Mouse (Mus musculus) hindbrain, embryonic 13.5 days (tissue): ENCODE results near the gene Ntn3. TPM values are rescaled to one million over a fixed set of nuclear protein-coding genes. Genes with fewer than 3 reads are reported as not detected.

Source experiments
- ATAC-seq: fragments of 200-750 bp; cut with Nextera tagmentation; 2 replicates; pipeline ENCODE4 v1.8.0; 2017; ENCODE audit warnings: moderate TSS enrichment; ENCODE audit not compliant: low FRiP score
- H3K27ac ChIP-seq: fragments of 300-500 bp; sonication (generic); 2 replicates; pipeline ENCODE4 v1.5.1; 2015; ENCODE audit warnings: inconsistent platforms, mild to moderate bottlenecking, moderate library complexity
- H3K27me3 ChIP-seq: fragments of 300-500 bp; sonication (generic); 2 replicates; pipeline ENCODE4 v1.6.1; 2015; ENCODE audit warnings: mild to moderate bottlenecking, inconsistent platforms
- H3K36me3 ChIP-seq: fragments of 300-500 bp; sonication (generic); 2 replicates; pipeline ENCODE4 v1.6.1; 2015; ENCODE audit warnings: mild to moderate bottlenecking, inconsistent platforms
- H3K4me1 ChIP-seq: fragments of 300-500 bp; sonication (generic); replicated peaks from 2 replicates; pipeline ENCODE4 v1.6.1; 2015; ENCODE audit warnings: inconsistent platforms
- H3K4me2 ChIP-seq: fragments of 300-500 bp; sonication (generic); 2 replicates; pipeline ENCODE4 v1.6.1; 2015; ENCODE audit warnings: inconsistent platforms, mild to moderate bottlenecking, moderate library complexity
- H3K4me3 ChIP-seq: fragments of 300-500 bp; sonication (generic); 2 replicates; pipeline ENCODE4 v1.5.1; 2015; ENCODE audit warnings: mild to moderate bottlenecking, inconsistent platforms
- H3K9ac ChIP-seq: fragments of 300-500 bp; sonication (generic); 2 replicates; pipeline ENCODE4 v1.6.1; 2015; ENCODE audit warnings: mild to moderate bottlenecking, inconsistent platforms
- H3K9me3 ChIP-seq: fragments of 300-500 bp; sonication (generic); 2 replicates; pipeline ENCODE4 v1.6.1; 2016; ENCODE audit warnings: inconsistent platforms
- WGBS: fragments of 180-500 bp; shearing (Covaris S2); methylation state at CpG from one replicate; pipeline ENCODE4 v1.1.7; 2015; 5-methylcytosine and 5-hydroxymethylcytosine counted together
- polyA plus RNA-seq: library from polyadenylated mRNA; unstranded; fragments of >200 nt; fragmentation: Nextera tagmentation; extraction: Ambion mirVana; gene quantifications from 2 replicates; pipeline ENCODE4 v1.2.1, GENCODE M21; 2015

Gene Ntn3
- polyA plus RNA-seq, 1 experiment from 2014 or later, result 4.2 TPM

- H3K27ac ChIP-seq, result no peak overlapping the region
- H3K4me3 ChIP-seq, result no peak overlapping the region
- H3K36me3 ChIP-seq, result peaks cover 61% of the 10 kb centered on the region
- H3K4me1 ChIP-seq, result peaks cover 4% of the 10 kb centered on the region
- H3K4me2 ChIP-seq, result no peak overlapping the region
- 94% methylated on average over 5 of the region's 5 CpGs for WGBS
- no peak for ATAC-seq
- H3K9me3 ChIP-seq, result no peaks in the 10 kb centered on the region
- H3K27me3 ChIP-seq, result no peaks in the 10 kb centered on the region
- H3K9ac ChIP-seq, result no peak overlapping the region
Measured at GRCm38 (mm10) chr17:24225851-24226250, 16.5 kb upstream of the Ntn3 start.

- Histone ChIP-seq H3K36me3 (peaks cover 50% of the 10 kb centered on the region), H3K4me1 (peaks cover 9% of the 10 kb centered on the region), H3K9ac (no peak overlapping the region), H3K9me3 (no peaks in the 10 kb centered on the region), H3K4me3 (no peak overlapping the region), H3K4me2 (no peak overlapping the region), H3K27me3 (no peaks in the 10 kb centered on the region), H3K27ac (no peak overlapping the region)
- 92% methylated on average over 10 of the region's 10 CpGs for WGBS
- no peak for ATAC-seq
Measured at GRCm38 (mm10) chr17:24224741-24225140, 15.4 kb upstream of the Ntn3 start.

GRCm38 (mm10) chr17:24223513-24223912 lies 14.2 kb upstream of the Ntn3 start:
- H3K27ac ChIP-seq, result no peak overlapping the region
- ATAC-seq, result no peak
- H3K4me3 ChIP-seq, result no peak overlapping the region
- WGBS, result 94% methylated on average over 5 of the region's 5 CpGs
- no peaks in the 10 kb centered on the region for H3K27me3 ChIP-seq
- H3K4me1 ChIP-seq, result peaks cover 18% of the 10 kb centered on the region
- H3K9ac ChIP-seq, result 0 out of 2 replicates have a peak overlapping the region, but pooled peaks have one; percentile 35
- H3K9me3 ChIP-seq, result no peaks in the 10 kb centered on the region
- no peak overlapping the region for H3K4me2 ChIP-seq
- peaks cover 45% of the 10 kb centered on the region for H3K36me3 ChIP-seq

- H3K4me1 ChIP-seq, result peaks cover 18% of the 10 kb centered on the region
- H3K27ac ChIP-seq, result no peak overlapping the region
- 84% methylated on average over 6 of the region's 6 CpGs for WGBS
- ATAC-seq, result no peak
- peaks cover 49% of the 10 kb centered on the region for H3K36me3 ChIP-seq
- H3K4me2 ChIP-seq, result no peak overlapping the region
- H3K4me3 ChIP-seq, result no peak overlapping the region
- H3K27me3 ChIP-seq, result no peaks in the 10 kb centered on the region
- H3K9ac ChIP-seq, result no peak overlapping the region
- H3K9me3 ChIP-seq, result no peaks in the 10 kb centered on the region
Measured at GRCm38 (mm10) chr17:24222653-24223052, 13.3 kb upstream of the Ntn3 start.

GRCm38 (mm10) chr17:24220435-24221411 lies 11.4 kb upstream of the Ntn3 start, which contains the start of gene Tedc2:
Tedc2 (minus strand) TSS chr17:24220851.
- H3K9me3 ChIP-seq, result no peaks in the 10 kb centered on the region
- WGBS, result 6% methylated on average over 41 of the region's 41 CpGs
- peaks cover 51% of the 10 kb centered on the region for H3K36me3 ChIP-seq
- peak within 1 kb of the TSS; percentile 55 for H3K27ac ChIP-seq
- peak within 1 kb of the TSS; percentile 95 for H3K4me2 ChIP-seq
- no peaks in the 10 kb centered on the region for H3K27me3 ChIP-seq
- H3K9ac ChIP-seq, result peak within 1 kb of the TSS; percentile 85
- H3K4me1 ChIP-seq, result peaks cover 18% of the 10 kb centered on the region
- ATAC-seq, result peak; percentile 94
- H3K4me3 ChIP-seq, result peak within 1 kb of the TSS; percentile 88

- 57% methylated on average over 4 of the region's 4 CpGs for WGBS
- Histone ChIP-seq H3K9ac (no peak overlapping the region), H3K36me3 (peaks cover 39% of the 10 kb centered on the region), H3K9me3 (no peaks in the 10 kb centered on the region), H3K4me1 (peaks cover 27% of the 10 kb centered on the region), H3K27me3 (no peaks in the 10 kb centered on the region), H3K4me3 (no peak overlapping the region), H3K4me2 (no peak overlapping the region), H3K27ac (no peak overlapping the region)
- ATAC-seq, result no peak
Measured at GRCm38 (mm10) chr17:24216836-24217235, 7.5 kb upstream of the Ntn3 start.

GRCm38 (mm10) chr17:24213186-24213585 lies 3.9 kb upstream of the Ntn3 start:
- no peak overlapping the region for H3K4me2 ChIP-seq
- H3K4me3 ChIP-seq, result no peak overlapping the region
- no peak overlapping the region for H3K9ac ChIP-seq
- no peaks in the 10 kb centered on the region for H3K9me3 ChIP-seq
- H3K27ac ChIP-seq, result no peak overlapping the region
- ATAC-seq, result no peak
- peaks cover 17% of the 10 kb centered on the region for H3K27me3 ChIP-seq
- peaks cover 44% of the 10 kb centered on the region for H3K4me1 ChIP-seq
- H3K36me3 ChIP-seq, result peaks cover 35% of the 10 kb centered on the region
- 76% methylated on average over 6 of the region's 6 CpGs for WGBS

- H3K4me2 ChIP-seq, result peak overlapping the region; percentile 97
- peak overlapping the region; percentile 58 for H3K4me3 ChIP-seq
- WGBS, result 30% methylated on average over 5 of the region's 5 CpGs
- H3K4me1 ChIP-seq, result peaks cover 50% of the 10 kb centered on the region
- H3K27me3 ChIP-seq, result peaks cover 24% of the 10 kb centered on the region
- no peak overlapping the region for H3K9ac ChIP-seq
- no peak overlapping the region for H3K27ac ChIP-seq
- H3K9me3 ChIP-seq, result no peaks in the 10 kb centered on the region
- ATAC-seq, result 0 out of 2 replicates have a peak, but pooled peaks have one; percentile 0
- peaks cover 28% of the 10 kb centered on the region for H3K36me3 ChIP-seq
Measured at GRCm38 (mm10) chr17:24212441-24213018, 3.2 kb upstream of the Ntn3 start.

GRCm38 (mm10) chr17:24211631-24212440 lies 2.5 kb upstream of the Ntn3 start:
- 1% methylated on average over 37 of the region's 37 CpGs for WGBS
- Histone ChIP-seq H3K9me3 (no peaks in the 10 kb centered on the region), H3K4me1 (peaks cover 57% of the 10 kb centered on the region), H3K27me3 (peaks cover 29% of the 10 kb centered on the region), H3K9ac (peak overlapping the region; percentile 90), H3K4me3 (peak overlapping the region; percentile 58), H3K27ac (peak overlapping the region; percentile 87), H3K36me3 (peaks cover 23% of the 10 kb centered on the region), H3K4me2 (peak overlapping the region; percentile 97)
- peak; percentile 52 for ATAC-seq

GRCm38 (mm10) chr17:24210591-24210990 lies 1.3 kb upstream of the Ntn3 start:
- Histone ChIP-seq H3K4me3 (no peak overlapping the region), H3K27ac (peak overlapping the region; percentile 44; the same call in 1 of the 2 replicates), H3K9me3 (no peaks in the 10 kb centered on the region), H3K36me3 (peaks cover 10% of the 10 kb centered on the region), H3K27me3 (peaks cover 32% of the 10 kb centered on the region), H3K4me2 (peak overlapping the region; percentile 97), H3K9ac (no peak overlapping the region), H3K4me1 (peaks cover 70% of the 10 kb centered on the region)
- ATAC-seq, result no peak
- 89% methylated on average over 3 of the region's 3 CpGs for WGBS

GRCm38 (mm10) chr17:24209916-24210240 lies 547 bp upstream of the Ntn3 start:
- peaks cover 71% of the 10 kb centered on the region for H3K4me1 ChIP-seq
- peaks cover 3% of the 10 kb centered on the region for H3K36me3 ChIP-seq
- H3K4me3 ChIP-seq, result no peak overlapping the region
- peak overlapping the region; percentile 92 for H3K4me2 ChIP-seq
- peaks cover 32% of the 10 kb centered on the region for H3K27me3 ChIP-seq
- H3K27ac ChIP-seq, result peak overlapping the region; percentile 80; the same call in 1 of the 2 replicates
- ATAC-seq, result no peak
- H3K9me3 ChIP-seq, result no peaks in the 10 kb centered on the region
- no peak overlapping the region for H3K9ac ChIP-seq
- 73% methylated on average over 3 of the region's 3 CpGs for WGBS

- Histone ChIP-seq H3K4me1 (peaks cover 84% of the 10 kb centered on the region), H3K4me2 (peak overlapping the region; percentile 92), H3K27ac (peak overlapping the region; percentile 80), H3K9ac (peak overlapping the region; percentile 81), H3K36me3 (no peaks in the 10 kb centered on the region), H3K9me3 (no peaks in the 10 kb centered on the region), H3K27me3 (peaks cover 32% of the 10 kb centered on the region), H3K4me3 (peak overlapping the region; percentile 75)
- 2% methylated on average over 29 of the region's 29 CpGs for WGBS
- ATAC-seq, result no peak
Measured at GRCm38 (mm10) chr17:24208641-24209042, 689 bp downstream of the Ntn3 start.
